Mouse (Mus musculus): Measurements from ENCODE around the gene Pkd2. TPM values are rescaled to one million over a fixed set of nuclear protein-coding genes. Genes with fewer than 3 reads are reported as not detected.

The Pkd2 gene
- total and polyA plus RNA-seq, 3 experiments = not detected

DNA sequence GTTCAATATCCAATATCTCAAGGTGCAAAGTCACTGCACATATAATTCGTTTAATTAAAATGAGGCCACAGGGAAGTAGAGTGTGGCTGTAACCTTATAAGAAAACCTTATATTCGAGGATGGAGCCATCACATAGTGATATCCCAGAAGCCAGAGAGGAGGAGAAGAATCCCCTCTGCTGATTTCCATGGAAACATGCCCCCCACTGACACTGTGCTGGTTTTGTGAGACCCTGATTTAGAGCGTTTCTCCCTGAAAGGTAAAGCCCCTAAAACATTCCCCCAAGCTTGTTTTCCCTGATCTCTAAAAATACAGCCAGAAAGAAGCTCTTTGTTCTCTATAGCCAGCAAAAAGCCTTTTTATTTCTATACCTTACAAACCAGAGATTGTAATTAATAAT, 9.8 kb upstream of the Pkd2 start:
- Histone ChIP-seq H3K27ac (ENCODE audit: insufficient read depth, low read depth) (no peak overlapping the region), H3K79me2 (replicated peaks; ENCODE audit: control insufficient read depth, extremely low read depth, insufficient read depth, poor library complexity, severe bottlenecking) (no peaks in the 10 kb centered on the region), H3K9me3 (replicated peaks; ENCODE audit: low read length) (no peaks in the 10 kb centered on the region), H3K4me3 (replicated peaks in 1 of 3; ENCODE audit: low read depth in 2 of 3, low read length in 2 of 3, poor library complexity in 1 of 3) (no peak overlapping the region), H3K27me3 (replicated peaks) (no peaks in the 10 kb centered on the region), H3K9ac (ENCODE audit: insufficient read depth, low read depth) (no peak overlapping the region), H3K36me3 (replicated peaks in 1 of 2; ENCODE audit: control insufficient read depth in 1 of 2, insufficient read depth in 1 of 2, low read length in 1 of 2) (no peaks in the 10 kb centered on the region), H3K4me2 (ENCODE audit: insufficient read depth, low read depth, poor library complexity, severe bottlenecking) (no peak overlapping the region), H3K4me1 (ENCODE audit: control insufficient read depth in 1 of 2, insufficient read depth in 2 of 2) (no peaks in the 10 kb centered on the region)
- DNase-seq (ENCODE audit: extremely low read depth) = no peak
- TF ChIP-seq MAZ (IDR thresholded peaks at IDR 0.05; ENCODE audit: low read depth, low read length) (no peak), CHD2 (IDR thresholded peaks at IDR 0.05; ENCODE audit: low read length) (no peak), MEF2A (IDR thresholded peaks at IDR 0.05; ENCODE audit: borderline replicate concordance, low read depth, low read length) (no peak), EP300 (IDR thresholded peaks at IDR 0.05; ENCODE audit: low read length) (no peak), BHLHE40 (IDR thresholded peaks at IDR 0.05; ENCODE audit: low read depth, low read length) (no peak), IRF4 (IDR thresholded peaks at IDR 0.05; ENCODE audit: low read depth, low read length) (no peak), ZMIZ1 (IDR thresholded peaks at IDR 0.05; ENCODE audit: low read depth, low read length) (no peak), ETS1 (conservative IDR thresholded peaks at IDR 0.05; ENCODE audit: low read depth, low read length) (no peak), JUN (IDR thresholded peaks at IDR 0.05; ENCODE audit: insufficient read depth, low read depth, low read length) (no peak), JUND (conservative IDR thresholded peaks at IDR 0.05; ENCODE audit: low read depth, low read length) (no peak), MYC (IDR thresholded peaks at IDR 0.05; ENCODE audit: low read depth, low read length) (no peak), RAD21 (IDR thresholded peaks at IDR 0.05; ENCODE audit: low read depth, low read length) (no peak), NRF1 (IDR thresholded peaks at IDR 0.05; ENCODE audit: low read depth, low read length) (no peak), ELF1 (IDR thresholded peaks at IDR 0.05; ENCODE audit: low read depth, low read length) (no peak)
- in situ Hi-C loops (cut with MboI; ENCODE audit: low pct_ligation_motif_present, low pct_unique_long_range_greater_than_20kb, low sequenced_read_pairs) = loop anchor here (25.0 kb wide), 1 partner anchor 237 kb away; the partner anchor contains the start of gene Dmp1
- dilution Hi-C loops (cut with MboI; ENCODE audit: extremely low pct_ligation_motif_present, extremely low pct_unique_long_range_greater_than_20kb, low sequenced_read_pairs) = no loop called here

DNA sequence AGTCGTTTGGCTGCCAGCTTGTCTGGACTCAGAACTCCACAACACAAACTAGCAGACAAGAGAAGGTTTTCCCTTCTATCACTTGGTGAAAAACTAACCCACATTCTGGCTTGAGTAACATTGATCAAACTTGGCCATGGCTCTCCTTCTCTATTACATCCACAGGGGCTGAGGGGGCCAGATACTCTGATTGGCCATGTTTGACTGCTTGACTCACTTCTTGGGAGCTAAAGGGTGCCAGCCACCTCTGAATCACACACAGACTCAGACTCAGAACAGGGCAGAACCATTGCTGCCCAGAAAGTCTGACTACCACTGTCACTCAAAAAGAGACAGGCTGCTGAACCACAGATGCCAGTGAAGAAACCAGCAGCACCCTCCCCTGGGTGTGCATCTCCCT, 6.2 kb upstream of the Pkd2 start:
- Histone ChIP-seq H3K4me2 (ENCODE audit: insufficient read depth, low read depth, poor library complexity, severe bottlenecking) (no peak overlapping the region), H3K9ac (ENCODE audit: insufficient read depth, low read depth) (no peak overlapping the region), H3K36me3 (replicated peaks in 1 of 2; ENCODE audit: control insufficient read depth in 1 of 2, insufficient read depth in 1 of 2, low read length in 1 of 2) (no peaks in the 10 kb centered on the region), H3K27ac (ENCODE audit: insufficient read depth, low read depth) (no peak overlapping the region), H3K4me1 (ENCODE audit: control insufficient read depth in 1 of 2, insufficient read depth in 2 of 2) (no peaks in the 10 kb centered on the region), H3K27me3 (replicated peaks) (no peaks in the 10 kb centered on the region), H3K4me3 (replicated peaks in 1 of 3; ENCODE audit: low read depth in 2 of 3, low read length in 2 of 3, poor library complexity in 1 of 3) (no peak overlapping the region), H3K79me2 (replicated peaks; ENCODE audit: control insufficient read depth, extremely low read depth, insufficient read depth, poor library complexity, severe bottlenecking) (no peaks in the 10 kb centered on the region), H3K9me3 (replicated peaks; ENCODE audit: low read length) (no peaks in the 10 kb centered on the region)
- in situ Hi-C loops (cut with MboI; ENCODE audit: low pct_ligation_motif_present, low pct_unique_long_range_greater_than_20kb, low sequenced_read_pairs) = no loop called here
- no peak for DNase-seq (ENCODE audit: extremely low read depth)
- dilution Hi-C loops (cut with MboI; ENCODE audit: extremely low pct_ligation_motif_present, extremely low pct_unique_long_range_greater_than_20kb, low sequenced_read_pairs) = no loop called here
- TF ChIP-seq ZKSCAN1 (IDR thresholded peaks at IDR 0.05; ENCODE audit: borderline replicate concordance, low read depth, low read length) (no peak), MXI1 (IDR thresholded peaks at IDR 0.05; ENCODE audit: low read depth, low read length) (no peak), MAZ (IDR thresholded peaks at IDR 0.05; ENCODE audit: low read depth, low read length) (no peak), CHD1 (IDR thresholded peaks at IDR 0.05; ENCODE audit: low read depth, low read length) (no peak), HCFC1 (IDR thresholded peaks at IDR 0.05; ENCODE audit: low read depth, low read length) (no peak)

Data from CH12.LX (cell line).